Mouse (Mus musculus) CH12.LX (cell line): Measurements from ENCODE around the gene Opcml.

ENCODE experiments used
- CTCF ChIP-seq, 2 experiments: IDR thresholded peaks in 1 of 2; conservative IDR thresholded peaks in 1 of 2; 2 replicates each; pipeline ENCODE4 v1.5.1; 2011 to 2012; ENCODE audit warnings: low read depth in 2 of 2, low read length in 2 of 2, improper control_type of control experiment in 1 of 2, inconsistent platforms in 1 of 2, mild to moderate bottlenecking in 1 of 2, moderate library complexity in 1 of 2
- E2F4 ChIP-seq: IDR thresholded peaks from 2 replicates; pipeline ENCODE4 v1.6.1; 2011; ENCODE audit warnings: low read depth, low read length, improper control_type of control experiment; ENCODE audit not compliant: insufficient replicate concordance
- EP300 ChIP-seq: IDR thresholded peaks from 2 replicates; pipeline ENCODE4 v1.6.1; 2011; ENCODE audit warnings: low read length, improper control_type of control experiment
- POLR2A ChIP-seq: IDR thresholded peaks from 2 replicates; pipeline ENCODE4 v1.6.1; 2011; ENCODE audit warnings: low read depth, mild to moderate bottlenecking, improper control_type of control experiment, low read length
- ZKSCAN1 ChIP-seq: IDR thresholded peaks from 2 replicates; pipeline ENCODE4 v1.6.1; 2012; ENCODE audit warnings: low read depth, inconsistent platforms, low read length, improper control_type of control experiment, borderline replicate concordance

GRCm38 (mm10) chr9:27781994-27782337 lies 8.6 kb upstream of the Opcml start:
- TF ChIP-seq EP300, result no peak
- TF ChIP-seq ZKSCAN1, result no peak
- TF ChIP-seq POLR2A, result no peak
- TF ChIP-seq E2F4, result no peak
- TF ChIP-seq CTCF (conservative IDR thresholded peaks at IDR 0.05 in 1 of 2, IDR thresholded peaks at IDR 0.05 in 1 of 2; ENCODE audit: low read depth in 2 of 2, low read length in 2 of 2), result no peak
